9 mouse cellular contexts compared by ENCODE assay signal in the genomic region with DNA sequence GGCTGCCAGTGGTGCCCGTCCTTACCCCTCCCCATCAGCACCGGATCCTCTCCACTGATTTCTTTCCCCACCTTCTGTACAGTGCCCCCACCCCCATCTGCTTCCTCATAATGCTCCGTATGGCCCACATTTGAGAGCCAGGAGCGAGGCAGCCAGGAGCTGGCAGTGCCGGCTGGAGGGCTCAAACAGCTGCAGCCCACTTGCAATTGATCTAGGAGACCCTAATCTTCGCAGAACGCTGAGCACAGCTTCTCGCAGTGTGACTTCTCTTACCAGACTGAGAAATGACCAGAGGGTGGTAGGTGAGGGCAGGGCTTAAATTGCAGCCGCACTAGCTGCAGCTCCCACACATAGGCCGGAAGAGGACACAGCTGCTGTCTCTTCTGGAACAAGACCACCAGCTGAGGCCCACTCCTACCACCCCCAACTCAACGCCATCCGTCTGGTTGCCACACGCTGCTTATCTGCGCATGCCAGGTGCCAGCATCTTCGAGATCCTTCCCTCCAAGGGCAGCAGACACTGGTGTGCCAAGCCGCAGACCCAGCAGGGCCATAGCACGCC.
A peak's percentile ranks its signal among the peaks of the same experiment; 100 is the strongest.
DNase-seq lines count a peak whose midpoint lies in the region; ATAC-seq and TF ChIP-seq lines count a peak whose summit lies in the region.
"Had no signal": no experiment of that assay in that cellular context is flagged by ENCODE, and none has a peak within 500 bp of the region (broad histone marks: within the 10 kb centered on the region; RNA-seq: fewer than 3 reads in every experiment).

No protein-coding gene starts in this region.

- H3K4me2 ChIP-seq in stomach, embryonic 14.5 days (replicated peaks; ENCODE audit: low read depth, low read length): peak overlapping the region; percentile 11; the same call in 1 of the 2 replicates
- no peak overlapping the region for H3K4me2 ChIP-seq in stomach, postnatal 0 days (replicated peaks; ENCODE audit: low read depth)
- no peak overlapping the region for H3K4me2 ChIP-seq in limb, embryonic 14.5 days (replicated peaks; ENCODE audit: low read depth, low read length, severe bottlenecking)
- H3K4me2 ChIP-seq: liver, embryonic 15.5 days had no signal

- H3K27me3 ChIP-seq in stomach, embryonic 14.5 days (ENCODE audit: control insufficient read depth, insufficient read depth, low read length): no peaks in the 10 kb centered on the region
- no peaks in the 10 kb centered on the region for H3K27me3 ChIP-seq in stomach, postnatal 0 days (ENCODE audit: control insufficient read depth, insufficient read depth, low read length)
- H3K27me3 ChIP-seq in limb, embryonic 14.5 days (ENCODE audit: control insufficient read depth, insufficient read depth, low read length): peaks cover 4% of the 10 kb centered on the region; the same call in 1 of the 2 replicates

- H3K4me1 ChIP-seq in stomach, embryonic 14.5 days (ENCODE audit: control insufficient read depth, insufficient read depth, low read length): no peaks in the 10 kb centered on the region
- H3K4me1 ChIP-seq in stomach, postnatal 0 days (replicated peaks; ENCODE audit: control insufficient read depth, insufficient read depth): no peaks in the 10 kb centered on the region
- no peaks in the 10 kb centered on the region for H3K4me1 ChIP-seq in limb, embryonic 14.5 days (ENCODE audit: control insufficient read depth, insufficient read depth, low read length)
- H3K4me1 ChIP-seq in lung, adult 2 months (ENCODE audit: control insufficient read depth, insufficient read depth, low read length): no peaks in the 10 kb centered on the region
- H3K4me1 ChIP-seq: liver, embryonic 15.5 days had no signal

- no peak for TF ChIP-seq POLR2A in limb, embryonic 14.5 days (IDR thresholded peaks at IDR 0.05; ENCODE audit: borderline replicate concordance, extremely low read depth, insufficient read depth, insufficient read length)
- no peak for TF ChIP-seq POLR2A in lung, adult 2 months (IDR thresholded peaks at IDR 0.05; ENCODE audit: borderline replicate concordance, extremely low read depth, low read depth, low read length)

- 35% methylated on average over 17 of the region's 17 CpGs for WGBS in stomach, embryonic 14.5 days
- WGBS in stomach, postnatal 0 days: 48% methylated on average over 17 of the region's 17 CpGs
- 23% methylated on average over 17 of the region's 17 CpGs for WGBS in limb, embryonic 14.5 days
- 45% methylated on average over 17 of the region's 17 CpGs for WGBS in lung, adult 2 months

- no peak for TF ChIP-seq EP300 in stomach, postnatal 0 days (optimal IDR thresholded peaks at IDR 0.05)

- H3K4me3 ChIP-seq in stomach, embryonic 14.5 days (ENCODE audit: low read depth, low read length): no peak overlapping the region
- no peak overlapping the region for H3K4me3 ChIP-seq in stomach, postnatal 0 days (ENCODE audit: low read depth, low read length)
- no peak overlapping the region for H3K4me3 ChIP-seq in limb, embryonic 14.5 days (replicated peaks; ENCODE audit: low read length)
- no peak overlapping the region for H3K4me3 ChIP-seq in lung, adult 2 months (replicated peaks; ENCODE audit: extremely low read depth, low read depth, low read length)
- H3K4me3 ChIP-seq: liver, embryonic 15.5 days had no signal

- H3K9ac ChIP-seq in stomach, embryonic 14.5 days (replicated peaks; ENCODE audit: low read depth, low read length): no peak overlapping the region
- H3K9ac ChIP-seq in stomach, postnatal 0 days (ENCODE audit: low read length): no peak overlapping the region
- H3K9ac ChIP-seq in limb, embryonic 14.5 days (ENCODE audit: low read depth, low read length, severe bottlenecking): no peak overlapping the region
- H3K9ac ChIP-seq: liver, embryonic 15.5 days had no signal

- H3K36me3 ChIP-seq in stomach, embryonic 14.5 days (ENCODE audit: control insufficient read depth, insufficient read depth, low read length): no peaks in the 10 kb centered on the region
- H3K36me3 ChIP-seq in stomach, postnatal 0 days (ENCODE audit: control insufficient read depth, insufficient read depth, low read length): no peaks in the 10 kb centered on the region
- H3K36me3 ChIP-seq in limb, embryonic 14.5 days (ENCODE audit: control insufficient read depth, insufficient read depth, low read length): no peaks in the 10 kb centered on the region
- H3K36me3 ChIP-seq: liver, embryonic 15.5 days had no signal

- TF ChIP-seq CTCF in stomach, postnatal 0 days (IDR thresholded peaks at IDR 0.05; ENCODE audit: low read depth): no peak
- no peak for TF ChIP-seq CTCF in lung, adult 2 months (IDR thresholded peaks at IDR 0.05; ENCODE audit: insufficient read depth, low read length)

- H3K27ac ChIP-seq in stomach, embryonic 14.5 days (ENCODE audit: low read length): no peak overlapping the region
- H3K27ac ChIP-seq in stomach, postnatal 0 days (replicated peaks): no peak overlapping the region
- no peak overlapping the region for H3K27ac ChIP-seq in limb, embryonic 14.5 days (replicated peaks; ENCODE audit: low read depth, low read length)
- H3K27ac ChIP-seq: liver, embryonic 15.5 days had no signal

- no peaks in the 10 kb centered on the region for H3K9me3 ChIP-seq in stomach, embryonic 14.5 days (ENCODE audit: control insufficient read depth, low read depth, low read length)
- no peaks in the 10 kb centered on the region for H3K9me3 ChIP-seq in stomach, postnatal 0 days (ENCODE audit: control insufficient read depth, low read length)
- H3K9me3 ChIP-seq in limb, embryonic 14.5 days (ENCODE audit: control insufficient read depth, low read length): no peaks in the 10 kb centered on the region
- H3K9me3 ChIP-seq: liver, embryonic 15.5 days had no signal

- DNase-seq in stomach, postnatal 0 days (ENCODE audit: low spot score): no peak
- no peak for DNase-seq in limb, embryonic 14.5 days (ENCODE audit: low spot score)
- DNase-seq in lung, adult 2 months: no peak
- no peak for DNase-seq in spleen, adult 12 weeks (ENCODE audit: low spot score)
- DNase-seq in adrenal gland, postnatal 36 days: no peak
- DNase-seq: kidney, adult 2 months had no signal

- ATAC-seq in stomach, embryonic 14.5 days (ENCODE audit: insufficient number of reproducible peaks, insufficient read depth, low FRiP score, low read depth): no peak
- no peak for ATAC-seq in stomach, postnatal 0 days (ENCODE audit: low FRiP score, low TSS enrichment)
- ATAC-seq in granulocyte monocyte progenitor cell, adult 5-6 weeks (replicated peaks; ENCODE audit: poor library complexity, severe bottlenecking): peak; percentile 44; the same call in 1 of the 2 replicates
- ATAC-seq in limb, embryonic 14.5 days (ENCODE audit: low FRiP score, low read depth): 0 out of 2 replicates have a peak, but pooled peaks have one; percentile 9

Comparison
In these comparisons a context has a peak if more than half of its experiments do, and no peak if none do; other contexts are left out.
1. ATAC-seq: peak in granulocyte monocyte progenitor cell, adult 5-6 weeks (single experiment) and limb, embryonic 14.5 days (single experiment); none in stomach, embryonic 14.5 days (single experiment) and stomach, postnatal 0 days (single experiment).